Mouse (Mus musculus) forebrain, embryonic 11.5 days (tissue): Measurements from ENCODE around the gene Bean1. TPM values are rescaled to one million over a fixed set of nuclear protein-coding genes. Genes with fewer than 3 reads are reported as not detected.

ENCODE experiments used
- ATAC-seq: fragments of 200-750 bp; cut with Nextera tagmentation; replicated peaks from 2 replicates; pipeline ENCODE4 v1.8.0; 2017; ENCODE audit warnings: moderate TSS enrichment; ENCODE audit not compliant: low FRiP score
- DNase-seq: peaks from one replicate; pipeline ENCODE4 v3.0.0-alpha.2; 2017; ENCODE audit warnings: low spot score
- H3K27ac ChIP-seq: fragments of 300-500 bp; sonication (generic); 2 replicates; pipeline ENCODE4 v1.5.1; 2014; ENCODE audit warnings: low read depth, low read length
- H3K27me3 ChIP-seq: fragments of 300-500 bp; sonication (generic); 2 replicates; pipeline ENCODE4 v1.6.1; 2014; ENCODE audit warnings: mild to moderate bottlenecking, low read length, mixed read lengths; ENCODE audit not compliant: control insufficient read depth, insufficient read depth
- H3K36me3 ChIP-seq: fragments of 300-500 bp; sonication (generic); 2 replicates; pipeline ENCODE4 v1.6.1; 2014; ENCODE audit warnings: mild to moderate bottlenecking, low read length, moderate library complexity, mixed read lengths; ENCODE audit not compliant: control insufficient read depth, insufficient read depth
- H3K4me1 ChIP-seq: fragments of 300-500 bp; sonication (generic); replicated peaks from 2 replicates; pipeline ENCODE4 v1.6.1; 2014; ENCODE audit warnings: low read length, mixed read lengths; ENCODE audit not compliant: control insufficient read depth, insufficient read depth
- H3K4me2 ChIP-seq: fragments of 300-500 bp; sonication (generic); 2 replicates; pipeline ENCODE4 v1.6.1; 2014; ENCODE audit warnings: low read depth, mild to moderate bottlenecking, low read length, moderate library complexity, mixed read lengths; ENCODE audit not compliant: severe bottlenecking
- H3K4me3 ChIP-seq: fragments of 300-500 bp; sonication (generic); 2 replicates; pipeline ENCODE4 v1.5.1; 2014; ENCODE audit warnings: low read depth, low read length
- H3K9ac ChIP-seq: fragments of 300-500 bp; sonication (generic); 2 replicates; pipeline ENCODE4 v1.6.1; 2014; ENCODE audit warnings: low read length
- H3K9me3 ChIP-seq: fragments of 300-500 bp; sonication (generic); 2 replicates; pipeline ENCODE4 v1.6.1; 2016; ENCODE audit warnings: low read length, mixed read lengths; ENCODE audit not compliant: control insufficient read depth
- WGBS: fragments of 180-500 bp; shearing (Covaris S2); extraction: QIAGEN DNeasy Blood & Tissue Kit; methylation state at CpG from one replicate; pipeline ENCODE4 v1.1.7; 2014; 5-methylcytosine and 5-hydroxymethylcytosine counted together
- polyA plus RNA-seq: library from polyadenylated mRNA; unstranded; fragments of >200 nt; fragmentation: Nextera tagmentation; extraction: Ambion mirVana; gene quantifications from 2 replicates; pipeline ENCODE4 v1.2.1, GENCODE M21; 2014

The Bean1 gene
- polyA plus RNA-seq, 1 experiment from 2014 or later, result 0.16 TPM

DNA sequence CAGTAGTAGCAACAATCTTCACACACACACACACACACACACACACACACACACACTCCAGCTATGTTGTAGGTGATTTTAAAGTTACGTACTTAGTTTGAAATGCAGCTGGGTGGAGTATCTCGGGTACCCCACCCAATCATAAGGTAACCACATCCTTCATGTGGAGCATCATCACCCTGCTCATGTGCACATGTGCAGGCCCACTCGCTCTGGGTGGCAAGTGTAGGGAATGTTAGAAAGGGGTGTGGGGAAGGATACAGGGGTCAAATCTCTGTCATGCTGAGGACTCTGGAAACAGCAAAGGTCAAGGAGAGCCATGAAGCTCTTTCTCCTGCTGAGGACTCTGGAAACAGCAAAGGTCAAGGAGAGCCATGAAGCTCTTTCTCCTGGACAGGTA is 34.0 kb upstream of the Bean1 start:
- WGBS, result 89% methylated on average over 3 of the region's 3 CpGs
- H3K9ac ChIP-seq, result no peak overlapping the region
- no peaks in the 10 kb centered on the region for H3K36me3 ChIP-seq
- H3K4me2 ChIP-seq, result no peak overlapping the region
- no peaks in the 10 kb centered on the region for H3K27me3 ChIP-seq
- ATAC-seq, result no peak
- no peak overlapping the region for H3K4me3 ChIP-seq
- no peaks in the 10 kb centered on the region for H3K4me1 ChIP-seq
- no peaks in the 10 kb centered on the region for H3K9me3 ChIP-seq
- no peak overlapping the region for H3K27ac ChIP-seq
- DNase-seq, result no peak

DNA sequence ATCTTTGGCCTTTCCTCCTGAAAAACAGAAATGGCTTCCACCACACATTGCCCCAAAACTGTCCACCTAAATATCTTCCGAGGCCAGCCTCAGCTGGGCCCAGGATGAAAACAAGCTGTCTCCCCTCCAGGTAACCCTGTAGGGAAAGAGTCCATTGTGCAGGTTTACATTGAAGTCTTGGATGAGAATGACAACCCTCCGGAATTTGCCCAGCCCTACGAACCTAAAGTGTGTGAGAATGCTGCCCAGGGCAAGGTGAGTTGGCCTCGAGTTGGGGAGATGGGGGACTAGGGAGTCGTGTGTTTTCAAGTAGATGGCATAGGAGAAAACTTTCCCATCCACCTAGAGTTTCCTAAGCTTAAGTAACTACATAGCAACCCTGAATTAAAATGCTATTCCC is 32.6 kb upstream of the Bean1 start:
- no peaks in the 10 kb centered on the region for H3K9me3 ChIP-seq
- no peaks in the 10 kb centered on the region for H3K4me1 ChIP-seq
- WGBS, result 83% methylated on average over 5 of the region's 5 CpGs
- ATAC-seq, result no peak
- H3K36me3 ChIP-seq, result no peaks in the 10 kb centered on the region
- no peak overlapping the region for H3K27ac ChIP-seq
- no peaks in the 10 kb centered on the region for H3K27me3 ChIP-seq
- H3K4me3 ChIP-seq, result no peak overlapping the region
- DNase-seq, result no peak
- no peak overlapping the region for H3K4me2 ChIP-seq
- no peak overlapping the region for H3K9ac ChIP-seq

DNA sequence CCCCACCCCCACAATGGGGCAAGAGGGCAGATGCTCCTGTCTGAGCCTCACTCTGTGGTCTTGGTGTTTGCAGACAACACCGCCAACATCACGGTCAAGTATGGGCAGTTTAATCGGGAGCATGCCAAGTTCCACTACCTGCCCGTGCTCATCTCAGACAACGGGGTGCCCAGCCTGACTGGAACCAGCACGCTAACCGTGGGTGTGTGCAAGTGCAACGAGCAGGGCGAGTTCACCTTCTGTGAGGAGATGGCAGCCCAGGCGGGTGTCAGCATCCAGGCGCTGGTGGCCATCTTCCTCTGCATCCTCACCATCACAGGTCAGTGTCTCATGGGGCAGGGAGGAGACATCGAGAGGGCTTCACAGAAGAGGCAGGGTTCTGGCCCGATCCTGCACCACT is 29.6 kb upstream of the Bean1 start:
- Histone ChIP-seq H3K9me3 (no peaks in the 10 kb centered on the region), H3K9ac (no peak overlapping the region), H3K27ac (no peak overlapping the region), H3K36me3 (no peaks in the 10 kb centered on the region), H3K4me1 (no peaks in the 10 kb centered on the region), H3K27me3 (no peaks in the 10 kb centered on the region), H3K4me3 (no peak overlapping the region), H3K4me2 (no peak overlapping the region)
- 87% methylated on average over 13 of the region's 13 CpGs for WGBS
- DNase-seq (no peak), ATAC-seq (no peak)

DNA sequence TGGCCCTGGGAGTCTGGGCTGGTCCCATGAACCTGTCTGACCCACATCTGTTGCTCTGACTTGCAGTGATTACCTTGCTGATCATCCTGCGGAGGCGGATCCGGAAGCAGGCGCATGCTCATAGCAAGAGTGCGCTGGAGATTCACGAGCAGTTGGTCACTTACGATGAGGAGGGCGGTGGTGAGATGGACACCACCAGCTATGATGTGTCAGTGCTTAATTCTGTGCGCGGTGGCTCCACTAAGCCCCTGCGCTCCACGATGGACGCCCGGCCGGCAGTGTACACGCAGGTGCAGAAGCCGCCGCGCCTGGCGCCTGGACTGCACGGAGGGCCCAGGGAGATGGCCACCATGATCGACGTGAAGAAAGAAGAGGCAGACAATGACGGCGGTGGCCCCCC is 27.8 kb upstream of the Bean1 start:
- DNase-seq (no peak), ATAC-seq (no peak)
- no peaks in the 10 kb centered on the region for H3K27me3 ChIP-seq

DNA sequence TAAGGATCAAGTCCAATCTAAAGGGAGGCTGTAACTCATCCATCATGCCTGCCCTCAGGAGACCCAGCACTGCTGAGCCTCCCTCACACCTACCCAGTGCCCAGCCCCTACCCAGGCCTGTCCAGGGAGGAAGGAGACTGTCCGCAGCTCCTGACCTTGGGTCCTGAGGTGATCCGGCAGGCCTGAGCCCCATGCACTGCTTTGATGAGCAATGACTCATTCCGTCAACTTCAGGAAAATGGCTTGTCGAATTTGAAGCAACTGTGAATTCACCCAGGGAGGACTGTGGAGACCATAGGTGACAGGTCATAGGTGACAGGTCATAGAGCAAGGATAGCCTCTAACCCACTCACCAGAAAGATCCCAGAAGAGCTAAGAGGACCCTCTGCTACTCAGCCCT is 26.9 kb upstream of the Bean1 start:
- H3K27ac ChIP-seq, result no peak overlapping the region
- H3K27me3 ChIP-seq, result no peaks in the 10 kb centered on the region
- DNase-seq (no peak), ATAC-seq (no peak)
- 90% methylated on average over 4 of the region's 4 CpGs for WGBS
- no peak overlapping the region for H3K4me3 ChIP-seq
- no peak overlapping the region for H3K4me2 ChIP-seq
- no peaks in the 10 kb centered on the region for H3K4me1 ChIP-seq
- H3K9ac ChIP-seq, result no peak overlapping the region
- no peaks in the 10 kb centered on the region for H3K9me3 ChIP-seq
- H3K36me3 ChIP-seq, result no peaks in the 10 kb centered on the region

More for the DNA sequence above, 27.8 kb upstream of the Bean1 start:
- no peak overlapping the region for H3K4me2 ChIP-seq
- no peaks in the 10 kb centered on the region for H3K9me3 ChIP-seq
- H3K4me1 ChIP-seq, result no peaks in the 10 kb centered on the region
- no peak overlapping the region for H3K27ac ChIP-seq
- no peaks in the 10 kb centered on the region for H3K36me3 ChIP-seq
- no peak overlapping the region for H3K9ac ChIP-seq
- H3K4me3 ChIP-seq, result no peak overlapping the region
- WGBS, result 91% methylated on average over 25 of the region's 25 CpGs

DNA sequence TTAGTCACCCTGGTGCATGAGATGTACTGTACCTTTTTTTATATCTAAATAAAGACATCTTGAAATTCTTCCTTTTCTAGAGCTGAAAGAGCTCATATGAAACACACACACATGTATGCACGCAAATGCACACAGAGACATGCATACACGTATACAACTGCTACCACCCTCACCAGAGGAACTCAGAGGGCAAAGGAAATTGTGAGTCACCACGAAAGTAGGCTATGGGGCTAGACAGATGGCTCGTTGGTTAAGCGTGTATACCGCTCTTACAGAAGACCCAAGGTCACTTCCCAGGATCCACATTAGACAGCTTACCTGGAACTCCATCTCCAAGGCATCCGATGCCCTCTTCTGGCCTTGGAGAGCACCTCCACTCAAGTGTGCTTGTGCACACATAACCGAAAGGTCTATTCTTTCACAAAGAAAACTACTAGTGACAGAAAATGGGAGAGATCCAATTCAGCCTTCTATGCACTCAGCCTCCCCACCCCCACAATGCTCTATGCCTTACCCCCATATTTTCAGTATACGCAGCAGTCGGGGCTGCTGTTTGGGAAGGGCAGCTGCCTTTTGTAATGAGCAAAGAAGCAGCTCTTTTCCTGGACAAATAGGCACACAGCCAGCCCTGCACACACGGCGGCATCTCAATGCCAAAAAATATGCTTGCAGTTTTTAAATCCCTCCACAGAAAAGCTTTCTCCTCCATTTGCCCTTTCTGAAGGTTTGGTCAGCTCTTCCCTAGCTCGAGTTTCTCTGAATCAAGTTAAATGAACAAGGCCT is 25.6 kb upstream of the Bean1 start:
- WGBS, result 88% methylated on average over 13 of the region's 13 CpGs
- no peak overlapping the region for H3K9ac ChIP-seq
- H3K27me3 ChIP-seq, result no peaks in the 10 kb centered on the region
- no peaks in the 10 kb centered on the region for H3K4me1 ChIP-seq
- no peak overlapping the region for H3K4me3 ChIP-seq
- no peaks in the 10 kb centered on the region for H3K9me3 ChIP-seq
- ATAC-seq (no peak), DNase-seq (no peak)
- H3K4me2 ChIP-seq, result no peak overlapping the region
- H3K36me3 ChIP-seq, result no peaks in the 10 kb centered on the region
- H3K27ac ChIP-seq, result no peak overlapping the region

DNA sequence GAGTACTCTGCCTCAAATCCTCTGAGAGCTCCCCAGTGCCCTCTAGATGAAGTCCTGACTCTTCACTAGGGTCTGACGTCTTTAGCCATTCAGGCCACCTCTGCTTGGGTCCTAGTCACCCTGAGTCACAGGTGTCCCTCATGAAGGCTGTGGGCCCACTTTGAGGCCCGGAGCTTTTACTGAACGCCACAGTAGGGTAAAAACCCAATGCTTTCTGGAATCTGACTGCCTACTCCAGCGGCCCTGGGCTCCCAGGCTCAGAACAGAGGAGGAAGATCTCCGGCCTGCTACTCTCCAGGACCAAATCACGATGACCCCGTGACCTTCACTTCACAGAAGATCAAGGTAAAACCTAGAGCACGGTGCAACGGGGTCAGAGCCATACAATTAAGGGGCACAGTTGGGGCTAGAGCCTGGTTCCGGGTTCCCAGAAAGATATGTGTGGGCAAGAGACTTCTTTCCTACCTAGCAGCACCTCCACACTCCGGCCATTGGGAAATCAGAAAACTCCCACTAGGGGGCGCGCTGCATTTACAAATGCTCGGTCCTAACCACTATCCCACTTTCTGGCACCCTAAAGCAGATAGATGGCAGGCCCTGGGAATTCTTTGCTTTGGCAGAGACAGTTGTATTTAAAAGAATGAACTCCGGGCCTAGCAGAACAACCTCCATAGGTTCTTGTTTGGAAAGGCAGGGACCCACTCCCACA is 24.1 kb upstream of the Bean1 start:
- H3K4me1 ChIP-seq, result no peaks in the 10 kb centered on the region
- DNase-seq (peak; percentile 92), ATAC-seq (peak; percentile 84)
- WGBS, result 34% methylated on average over 15 of the region's 15 CpGs
- no peak overlapping the region for H3K4me3 ChIP-seq
- H3K4me2 ChIP-seq, result no peak overlapping the region
- H3K36me3 ChIP-seq, result no peaks in the 10 kb centered on the region
- H3K27me3 ChIP-seq, result no peaks in the 10 kb centered on the region
- no peaks in the 10 kb centered on the region for H3K9me3 ChIP-seq
- no peak overlapping the region for H3K9ac ChIP-seq
- no peak overlapping the region for H3K27ac ChIP-seq

DNA sequence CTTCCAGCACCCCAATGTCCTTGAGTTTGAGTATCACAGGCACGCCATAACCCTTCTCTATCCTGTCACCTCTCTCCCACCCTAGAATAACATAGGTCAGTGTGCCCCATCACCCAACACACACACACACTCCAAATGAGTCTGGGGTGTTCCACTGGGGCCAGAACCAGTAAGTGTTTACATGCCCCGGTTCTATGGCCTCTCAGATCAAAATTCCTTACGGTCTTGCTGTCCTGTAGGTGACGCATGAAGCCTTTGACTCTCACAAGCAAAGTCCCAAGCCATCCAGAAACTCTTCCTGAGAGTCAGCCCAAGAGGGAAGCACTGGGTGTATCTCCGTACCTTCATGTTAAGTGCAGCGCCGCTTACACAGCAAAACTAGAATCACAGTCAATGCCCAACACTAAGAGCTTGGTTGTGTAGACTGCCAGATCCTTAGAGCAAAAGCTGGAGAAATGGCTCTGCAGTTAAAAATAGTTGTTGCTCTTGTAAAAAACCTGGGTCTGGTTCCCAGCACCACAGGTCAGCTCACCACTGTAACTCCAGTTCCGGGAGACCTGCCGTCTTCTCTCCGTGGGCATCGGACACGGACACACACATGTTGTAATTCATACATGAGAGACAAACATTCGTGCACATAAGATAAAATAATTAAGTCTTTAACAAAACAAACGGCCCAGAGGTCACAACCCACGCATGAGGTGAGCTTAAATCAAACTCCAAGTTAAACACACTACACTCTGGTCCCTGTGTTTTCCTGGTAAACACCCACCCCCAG is 23.3 kb upstream of the Bean1 start:
- WGBS, result 90% methylated on average over 15 of the region's 15 CpGs
- H3K9ac ChIP-seq, result no peak overlapping the region
- ATAC-seq (no peak; the same call in 1 of the 2 replicates), DNase-seq (no peak)
- no peaks in the 10 kb centered on the region for H3K9me3 ChIP-seq
- H3K36me3 ChIP-seq, result no peaks in the 10 kb centered on the region
- no peaks in the 10 kb centered on the region for H3K27me3 ChIP-seq
- H3K4me1 ChIP-seq, result no peaks in the 10 kb centered on the region
- H3K4me3 ChIP-seq, result no peak overlapping the region
- H3K27ac ChIP-seq, result no peak overlapping the region
- H3K4me2 ChIP-seq, result no peak overlapping the region
